Mouse (Mus musculus): ENCODE results near the gene Asgr2. TPM values are rescaled to one million over a fixed set of nuclear protein-coding genes. Genes with fewer than 3 reads are reported as not detected.

Gene Asgr2
- polyA plus RNA-seq, 2 experiments = 0.24 TPM; not detected in 1

- TF ChIP-seq POLR2A (IDR thresholded peaks at IDR 0.05; ENCODE audit: borderline replicate concordance, extremely low read depth, insufficient read depth, insufficient read length) = no peak
- Histone ChIP-seq H3K27me3 (ENCODE audit: control insufficient read depth, insufficient read depth, low read length) (no peaks in the 10 kb centered on the region), H3K4me1 (ENCODE audit: control insufficient read depth, insufficient read depth, low read length) (peaks cover 8% of the 10 kb centered on the region), H3K4me3 (replicated peaks; ENCODE audit: low read length) (no peak overlapping the region), H3K27ac (replicated peaks; ENCODE audit: low read depth, low read length) (no peak overlapping the region), H3K9me3 (ENCODE audit: control insufficient read depth, low read length) (no peaks in the 10 kb centered on the region), H3K9ac (ENCODE audit: low read depth, low read length, severe bottlenecking) (no peak overlapping the region; the same call in 1 of the 2 replicates), H3K36me3 (ENCODE audit: control insufficient read depth, insufficient read depth, low read length) (no peaks in the 10 kb centered on the region), H3K4me2 (replicated peaks; ENCODE audit: low read depth, low read length, severe bottlenecking) (no peak overlapping the region; the same call in 1 of the 2 replicates)
- DNase-seq (ENCODE audit: low spot score) (peak; percentile 86), ATAC-seq (ENCODE audit: low FRiP score, low read depth) (no peak; the same call in 1 of the 2 replicates)
- WGBS = 37% methylated on average over 17 of the region's 17 CpGs
Measured at GRCm38 (mm10) chr11:70074379-70075071, 17.9 kb upstream of the Asgr2 start.

- no peak for TF ChIP-seq POLR2A (IDR thresholded peaks at IDR 0.05; ENCODE audit: borderline replicate concordance, extremely low read depth, insufficient read depth, insufficient read length)
- Histone ChIP-seq H3K9ac (ENCODE audit: low read depth, low read length, severe bottlenecking) (no peak overlapping the region), H3K9me3 (ENCODE audit: control insufficient read depth, low read length) (no peaks in the 10 kb centered on the region), H3K36me3 (ENCODE audit: control insufficient read depth, insufficient read depth, low read length) (no peaks in the 10 kb centered on the region), H3K4me1 (ENCODE audit: control insufficient read depth, insufficient read depth, low read length) (peaks cover 6% of the 10 kb centered on the region; the same call in 1 of the 2 replicates), H3K4me3 (replicated peaks; ENCODE audit: low read length) (no peak overlapping the region), H3K27ac (replicated peaks; ENCODE audit: low read depth, low read length) (no peak overlapping the region), H3K4me2 (replicated peaks; ENCODE audit: low read depth, low read length, severe bottlenecking) (no peak overlapping the region), H3K27me3 (ENCODE audit: control insufficient read depth, insufficient read depth, low read length) (no peaks in the 10 kb centered on the region)
- DNase-seq (ENCODE audit: low spot score) (no peak), ATAC-seq (ENCODE audit: low FRiP score, low read depth) (no peak)
- 94% methylated on average over 6 of the region's 6 CpGs for WGBS
Measured at GRCm38 (mm10) chr11:70075581-70075980, 16.9 kb upstream of the Asgr2 start.

GRCm38 (mm10) chr11:70077441-70077840 is 15.0 kb upstream of the Asgr2 start:
- Histone ChIP-seq H3K27me3 (ENCODE audit: control insufficient read depth, insufficient read depth, low read length) (no peaks in the 10 kb centered on the region), H3K9me3 (ENCODE audit: control insufficient read depth, low read length) (no peaks in the 10 kb centered on the region), H3K27ac (replicated peaks; ENCODE audit: low read depth, low read length) (no peak overlapping the region), H3K4me3 (replicated peaks; ENCODE audit: low read length) (no peak overlapping the region), H3K36me3 (ENCODE audit: control insufficient read depth, insufficient read depth, low read length) (no peaks in the 10 kb centered on the region), H3K4me2 (replicated peaks; ENCODE audit: low read depth, low read length, severe bottlenecking) (no peak overlapping the region), H3K4me1 (ENCODE audit: control insufficient read depth, insufficient read depth, low read length) (peaks cover 6% of the 10 kb centered on the region; the same call in 1 of the 2 replicates), H3K9ac (ENCODE audit: low read depth, low read length, severe bottlenecking) (no peak overlapping the region)
- ATAC-seq (ENCODE audit: low FRiP score, low read depth) = no peak
- TF ChIP-seq POLR2A (IDR thresholded peaks at IDR 0.05; ENCODE audit: borderline replicate concordance, extremely low read depth, insufficient read depth, insufficient read length) = no peak
- WGBS = 55% methylated on average over 2 of the region's 3 CpGs
- DNase-seq (ENCODE audit: low spot score) = no peak

- no peaks in the 10 kb centered on the region for H3K36me3 ChIP-seq (ENCODE audit: control insufficient read depth, insufficient read depth, low read length)
- no peak for ATAC-seq (ENCODE audit: low FRiP score, low read depth)
- no peak overlapping the region for H3K9ac ChIP-seq (ENCODE audit: low read depth, low read length, severe bottlenecking)
- H3K27ac ChIP-seq (replicated peaks; ENCODE audit: low read depth, low read length) = no peak overlapping the region
- no peaks in the 10 kb centered on the region for H3K9me3 ChIP-seq (ENCODE audit: control insufficient read depth, low read length)
- TF ChIP-seq POLR2A (IDR thresholded peaks at IDR 0.05; ENCODE audit: borderline replicate concordance, extremely low read depth, insufficient read depth, insufficient read length) = no peak
- no peak for DNase-seq (ENCODE audit: low spot score)
- peaks cover 3% of the 10 kb centered on the region; the same call in 1 of the 2 replicates for H3K4me1 ChIP-seq (ENCODE audit: control insufficient read depth, insufficient read depth, low read length)
- no peak overlapping the region for H3K4me2 ChIP-seq (replicated peaks; ENCODE audit: low read depth, low read length, severe bottlenecking)
- H3K4me3 ChIP-seq (replicated peaks; ENCODE audit: low read length) = no peak overlapping the region
- WGBS = 62% methylated on average over 6 of the region's 6 CpGs
- H3K27me3 ChIP-seq (ENCODE audit: control insufficient read depth, insufficient read depth, low read length) = no peaks in the 10 kb centered on the region
Measured at GRCm38 (mm10) chr11:70079175-70079574, 13.3 kb upstream of the Asgr2 start.

- Histone ChIP-seq H3K9me3 (ENCODE audit: control insufficient read depth, low read length) (no peaks in the 10 kb centered on the region), H3K4me1 (ENCODE audit: control insufficient read depth, insufficient read depth, low read length) (peaks cover 2% of the 10 kb centered on the region; the same call in 1 of the 2 replicates), H3K4me2 (replicated peaks; ENCODE audit: low read depth, low read length, severe bottlenecking) (no peak overlapping the region), H3K36me3 (ENCODE audit: control insufficient read depth, insufficient read depth, low read length) (no peaks in the 10 kb centered on the region), H3K4me3 (replicated peaks; ENCODE audit: low read length) (no peak overlapping the region), H3K27ac (replicated peaks; ENCODE audit: low read depth, low read length) (no peak overlapping the region), H3K9ac (ENCODE audit: low read depth, low read length, severe bottlenecking) (no peak overlapping the region), H3K27me3 (ENCODE audit: control insufficient read depth, insufficient read depth, low read length) (no peaks in the 10 kb centered on the region)
- DNase-seq (ENCODE audit: low spot score) (no peak), ATAC-seq (ENCODE audit: low FRiP score, low read depth) (no peak)
- WGBS = 64% methylated on average over 7 of the region's 7 CpGs
- TF ChIP-seq POLR2A (IDR thresholded peaks at IDR 0.05; ENCODE audit: borderline replicate concordance, extremely low read depth, insufficient read depth, insufficient read length) = no peak
Measured at GRCm38 (mm10) chr11:70079928-70080327, 12.5 kb upstream of the Asgr2 start.

Measured in limb, embryonic 14.5 days (tissue).